Mouse (Mus musculus): Measurements from ENCODE around the gene Polr1c. TPM values are rescaled to one million over a fixed set of nuclear protein-coding genes. Genes with fewer than 3 reads are reported as not detected.

The Polr1c gene
- polyA plus RNA-seq (2015; fragmentation: Nextera tagmentation; extraction: Ambion mirVana): 104 TPM in 2 replicates

GRCm38 (mm10) chr17:46247512-46248188 lies at the start of gene Polr1c, which contains the start of gene Yipf3:
Gene Polr1c, minus strand, starts transcription at chr17:46248054.
Gene Yipf3, plus strand, starts transcription at chr17:46248080.
- Histone ChIP-seq H3K4me3 (replicated peaks) (peak within 1 kb of the TSS; percentile 67), H3K27ac (peak within 1 kb of the TSS; percentile 73), H3K4me1 (peaks cover 25% of the 10 kb centered on the region), H3K4me2 (peak within 1 kb of the TSS; percentile 89), H3K36me3 (peaks cover 72% of the 10 kb centered on the region), H3K9ac (peak within 1 kb of the TSS; percentile 93), H3K9me3 (replicated peaks) (no peaks in the 10 kb centered on the region), H3K27me3 (no peaks in the 10 kb centered on the region)
- ATAC-seq (replicated peaks; ENCODE audit: low FRiP score): peak; percentile 90
- under 1% methylated on average over 53 of the region's 53 CpGs for WGBS

- no peak for ATAC-seq (replicated peaks; ENCODE audit: low FRiP score)
Measured at GRCm38 (mm10) chr17:46297028-46297363, 49.1 kb upstream of the Polr1c start.

DNA sequence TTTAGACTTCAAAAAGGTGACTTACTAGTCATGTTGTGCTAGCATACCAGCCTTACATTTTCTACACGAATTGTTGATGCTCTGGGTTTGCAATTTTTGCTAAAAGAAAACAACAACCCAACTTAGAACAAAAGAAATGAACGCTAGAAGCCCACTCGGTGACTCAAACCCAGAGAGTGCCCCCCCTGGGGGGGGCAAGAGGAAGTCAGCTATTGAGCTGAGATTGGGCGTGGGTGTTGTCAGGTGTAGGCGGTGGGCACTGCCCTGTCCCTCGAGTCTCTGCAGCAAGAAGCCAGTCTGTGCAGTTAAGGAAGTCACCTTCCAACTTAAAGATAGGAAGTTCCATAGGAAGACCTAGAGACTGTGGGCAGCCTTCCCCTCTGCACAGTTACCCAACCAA lies 48.7 kb upstream of the Polr1c start:
- Histone ChIP-seq H3K9me3 (replicated peaks) (no peaks in the 10 kb centered on the region), H3K36me3 (no peaks in the 10 kb centered on the region), H3K27me3 (peaks cover 73% of the 10 kb centered on the region), H3K9ac (no peak overlapping the region), H3K4me1 (peaks cover 21% of the 10 kb centered on the region), H3K4me3 (replicated peaks) (0 out of 2 replicates have a peak overlapping the region, but pooled peaks have one; percentile 60), H3K4me2 (no peak overlapping the region), H3K27ac (no peak overlapping the region)
- 46% methylated on average over 6 of the region's 6 CpGs for WGBS
- ATAC-seq (replicated peaks; ENCODE audit: low FRiP score): no peak

More at GRCm38 (mm10) chr17:46297028-46297363, 49.1 kb upstream of the Polr1c start:
- peaks cover 21% of the 10 kb centered on the region for H3K4me1 ChIP-seq
- peak overlapping the region; percentile 60 for H3K4me3 ChIP-seq (replicated peaks)
- 12% methylated on average over 6 of the region's 6 CpGs for WGBS
- H3K4me2 ChIP-seq: peak overlapping the region; percentile 99
- H3K9me3 ChIP-seq (replicated peaks): no peaks in the 10 kb centered on the region
- peaks cover 73% of the 10 kb centered on the region for H3K27me3 ChIP-seq
- H3K27ac ChIP-seq: no peak overlapping the region
- peak overlapping the region; percentile 23; the same call in 1 of the 2 replicates for H3K9ac ChIP-seq
- H3K36me3 ChIP-seq: no peaks in the 10 kb centered on the region

GRCm38 (mm10) chr17:46287678-46288095 lies 39.8 kb upstream of the Polr1c start:
- Histone ChIP-seq H3K27me3 (peaks cover 5% of the 10 kb centered on the region; the same call in 1 of the 2 replicates), H3K36me3 (no peaks in the 10 kb centered on the region), H3K4me2 (peak overlapping the region; percentile 24; the same call in 1 of the 2 replicates), H3K4me1 (peaks cover 28% of the 10 kb centered on the region), H3K9ac (no peak overlapping the region), H3K4me3 (replicated peaks) (no peak overlapping the region), H3K27ac (0 out of 2 replicates have a peak overlapping the region, but pooled peaks have one; percentile 24), H3K9me3 (replicated peaks) (no peaks in the 10 kb centered on the region)
- WGBS: 44% methylated on average over 11 of the region's 11 CpGs
- ATAC-seq (replicated peaks; ENCODE audit: low FRiP score): peak; percentile 55; the same call in 1 of the 2 replicates

GRCm38 (mm10) chr17:46285407-46285806 lies 37.6 kb upstream of the Polr1c start:
- no peak overlapping the region for H3K4me3 ChIP-seq (replicated peaks)
- no peaks in the 10 kb centered on the region for H3K9me3 ChIP-seq (replicated peaks)
- no peaks in the 10 kb centered on the region for H3K27me3 ChIP-seq
- H3K27ac ChIP-seq: no peak overlapping the region
- no peak overlapping the region for H3K9ac ChIP-seq
- ATAC-seq (replicated peaks; ENCODE audit: low FRiP score): no peak
- H3K36me3 ChIP-seq: peaks cover 5% of the 10 kb centered on the region
- peaks cover 47% of the 10 kb centered on the region for H3K4me1 ChIP-seq
- no peak overlapping the region for H3K4me2 ChIP-seq
- 67% methylated on average over 6 of the region's 6 CpGs for WGBS

DNA sequence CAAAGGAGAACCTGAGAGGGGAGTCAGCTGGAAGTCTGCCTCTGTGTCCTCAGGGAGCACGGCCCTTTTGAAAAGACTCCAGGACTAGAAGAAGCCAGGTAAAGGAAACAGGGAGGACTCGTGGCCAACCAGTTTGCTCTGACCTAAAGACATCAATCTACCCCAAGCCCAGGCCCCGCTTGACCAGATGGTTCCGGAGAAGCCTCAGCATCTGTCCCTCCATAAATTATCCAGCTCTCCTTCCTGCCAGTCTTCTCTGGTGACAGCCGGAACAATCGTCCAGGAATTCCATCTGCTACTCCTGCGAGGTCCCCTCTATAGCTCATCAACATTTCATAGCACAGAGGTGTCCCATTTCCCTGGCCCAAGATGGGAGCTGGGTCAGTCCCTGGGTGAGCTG lies 36.8 kb upstream of the Polr1c start:
- Histone ChIP-seq H3K36me3 (peaks cover 13% of the 10 kb centered on the region), H3K9me3 (replicated peaks) (no peaks in the 10 kb centered on the region), H3K27me3 (no peaks in the 10 kb centered on the region), H3K9ac (no peak overlapping the region), H3K4me3 (replicated peaks) (no peak overlapping the region), H3K4me2 (no peak overlapping the region), H3K27ac (no peak overlapping the region), H3K4me1 (peaks cover 52% of the 10 kb centered on the region)
- 27% methylated on average over 7 of the region's 7 CpGs for WGBS
- no peak for ATAC-seq (replicated peaks; ENCODE audit: low FRiP score)

- 70% methylated on average over 8 of the region's 8 CpGs for WGBS
- peaks cover 20% of the 10 kb centered on the region for H3K36me3 ChIP-seq
- no peak for ATAC-seq (replicated peaks; ENCODE audit: low FRiP score)
- no peak overlapping the region for H3K4me3 ChIP-seq (replicated peaks)
- H3K4me1 ChIP-seq: peaks cover 52% of the 10 kb centered on the region
- H3K27ac ChIP-seq: peak overlapping the region; percentile 91; the same call in 1 of the 2 replicates
- no peaks in the 10 kb centered on the region for H3K27me3 ChIP-seq
- no peaks in the 10 kb centered on the region for H3K9me3 ChIP-seq (replicated peaks)
- H3K9ac ChIP-seq: no peak overlapping the region
- H3K4me2 ChIP-seq: no peak overlapping the region
Measured at GRCm38 (mm10) chr17:46283911-46284310, 36.1 kb upstream of the Polr1c start.

- Histone ChIP-seq H3K4me2 (peak overlapping the region; percentile 80), H3K9me3 (replicated peaks) (no peaks in the 10 kb centered on the region), H3K27ac (peak overlapping the region; percentile 91), H3K4me3 (replicated peaks) (peak overlapping the region; percentile 69), H3K9ac (no peak overlapping the region), H3K36me3 (peaks cover 28% of the 10 kb centered on the region), H3K27me3 (no peaks in the 10 kb centered on the region), H3K4me1 (peaks cover 48% of the 10 kb centered on the region)
- WGBS: 22% methylated on average over 9 of the region's 9 CpGs
- ATAC-seq (replicated peaks; ENCODE audit: low FRiP score): peak; percentile 47
Measured at GRCm38 (mm10) chr17:46283140-46283539, 35.3 kb upstream of the Polr1c start.

- peak; percentile 97 for ATAC-seq (replicated peaks; ENCODE audit: low FRiP score)
- peak within 1 kb of the TSS; percentile 69 for H3K4me3 ChIP-seq (replicated peaks)
- peaks cover 33% of the 10 kb centered on the region for H3K36me3 ChIP-seq
- H3K9me3 ChIP-seq (replicated peaks): no peaks in the 10 kb centered on the region
- WGBS: under 1% methylated on average over 36 of the region's 37 CpGs
- H3K27me3 ChIP-seq: no peaks in the 10 kb centered on the region
- H3K27ac ChIP-seq: peak within 1 kb of the TSS; percentile 91
- H3K4me2 ChIP-seq: peak within 1 kb of the TSS; percentile 80
- peak within 1 kb of the TSS; percentile 82 for H3K9ac ChIP-seq
- peaks cover 43% of the 10 kb centered on the region for H3K4me1 ChIP-seq
Measured at GRCm38 (mm10) chr17:46282483-46283123, 34.7 kb upstream of the Polr1c start, which contains the start of gene Tjap1. Gene Tjap1, minus strand, starts transcription at chr17:46283026.

DNA sequence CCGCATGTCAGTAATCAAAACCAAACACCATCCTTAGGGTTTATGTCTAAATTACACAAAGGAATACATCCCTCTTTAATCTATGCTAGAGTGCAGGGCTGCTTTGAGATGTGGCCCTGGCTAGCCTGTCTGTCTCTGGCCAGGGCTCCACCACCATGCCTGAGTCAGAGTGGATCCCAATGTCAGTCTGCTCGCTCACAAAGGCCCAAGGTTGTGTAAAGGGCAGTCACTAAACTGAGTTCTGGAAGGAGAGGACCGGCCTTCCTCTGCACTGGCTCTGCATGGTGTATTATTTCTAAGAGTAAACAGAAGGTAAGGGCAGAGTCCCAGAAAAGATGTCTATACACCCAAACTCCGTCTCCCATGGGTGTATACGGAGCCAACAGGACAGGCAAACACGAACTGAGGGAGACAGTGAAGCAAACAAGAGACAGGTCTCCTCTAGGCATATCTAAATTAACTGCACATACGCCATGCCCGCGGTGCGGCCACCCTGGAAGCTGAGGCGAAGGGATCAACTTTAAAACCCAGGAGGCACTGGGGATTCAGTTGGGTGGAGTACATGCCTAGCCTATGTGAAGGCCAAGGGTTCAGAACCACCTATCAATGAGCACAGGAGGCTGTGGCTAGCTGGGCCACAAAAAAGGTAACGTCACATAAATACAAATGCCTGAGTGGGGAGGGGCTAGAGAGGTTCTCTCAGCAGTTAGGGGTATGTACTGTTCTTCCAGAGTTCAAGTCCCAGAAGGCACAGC lies 30.3 kb upstream of the Polr1c start:
- Histone ChIP-seq H3K27me3 (no peaks in the 10 kb centered on the region), H3K27ac (no peak overlapping the region), H3K4me3 (replicated peaks) (no peak overlapping the region), H3K9ac (no peak overlapping the region), H3K9me3 (replicated peaks) (no peaks in the 10 kb centered on the region), H3K4me1 (peaks cover 26% of the 10 kb centered on the region), H3K36me3 (peaks cover 68% of the 10 kb centered on the region), H3K4me2 (no peak overlapping the region)
- WGBS: 91% methylated on average over 12 of the region's 12 CpGs
- ATAC-seq (replicated peaks; ENCODE audit: low FRiP score): no peak

GRCm38 (mm10) chr17:46277586-46277985 lies 29.7 kb upstream of the Polr1c start:
- Histone ChIP-seq H3K4me1 (peaks cover 24% of the 10 kb centered on the region), H3K27ac (no peak overlapping the region), H3K27me3 (no peaks in the 10 kb centered on the region), H3K9ac (no peak overlapping the region), H3K36me3 (peaks cover 74% of the 10 kb centered on the region), H3K4me2 (no peak overlapping the region), H3K9me3 (replicated peaks) (no peaks in the 10 kb centered on the region), H3K4me3 (replicated peaks) (no peak overlapping the region)
- ATAC-seq (replicated peaks; ENCODE audit: low FRiP score): no peak
- 68% methylated on average over 4 of the region's 4 CpGs for WGBS
